In the genomic region with DNA sequence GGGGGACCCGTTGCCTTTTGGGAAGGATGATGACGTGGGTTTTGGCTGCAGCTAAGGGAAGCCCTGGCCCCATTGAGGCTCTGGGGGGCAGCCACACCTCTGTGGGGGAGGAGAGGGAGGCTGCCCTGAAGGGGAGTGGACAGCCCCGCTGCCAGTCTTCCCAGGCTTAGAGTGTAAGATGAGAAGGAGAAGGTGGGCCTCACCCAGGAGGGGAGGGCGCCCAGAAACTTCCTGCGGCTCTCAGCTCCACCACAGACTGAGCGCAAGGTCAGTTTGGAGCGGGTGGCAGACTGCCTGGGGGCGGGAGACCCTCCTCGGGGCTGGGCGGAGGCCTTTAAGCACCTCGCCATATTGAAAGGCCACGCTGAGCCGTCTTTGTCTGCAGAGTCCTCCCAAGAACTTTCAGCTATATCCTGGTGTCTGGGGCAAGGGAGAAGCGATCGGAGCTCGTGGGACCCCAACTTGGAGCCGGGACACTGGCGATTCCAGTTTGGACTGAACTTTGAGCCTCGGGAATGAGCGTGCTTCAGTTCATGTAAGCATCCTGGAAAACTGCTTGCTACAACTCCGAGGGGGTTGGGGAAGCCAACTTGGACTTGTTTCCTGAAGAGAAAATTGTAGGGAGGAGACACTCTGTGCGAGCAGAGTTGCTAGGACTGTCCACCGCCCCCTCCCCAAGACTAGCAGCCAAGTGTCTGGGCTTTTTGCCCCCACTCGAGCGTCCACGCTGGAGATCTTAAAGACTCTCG, we compare ENCODE assay signal across 8 mouse cellular contexts. TPM values are rescaled to one million over a fixed set of nuclear protein-coding genes. Genes with fewer than 3 reads are reported as not detected.
DNase-seq lines count a peak whose midpoint lies in the region; ATAC-seq and TF ChIP-seq lines count a peak whose summit lies in the region.

No protein-coding gene starts in this region.

- peak; percentile 86 for DNase-seq in adrenal gland, postnatal 25 days
- peak; percentile 82 for DNase-seq in gastrocnemius, adult 18-20 months (ENCODE audit: low spot score)
- DNase-seq in liver = peak; percentile 80
- peak; percentile 90 to 93 for DNase-seq in urinary bladder, postnatal 4 days (ENCODE audit: low spot score in 2 of 2)
- DNase-seq in spleen, postnatal 10 days (ENCODE audit: low spot score in 2 of 2) = no peak

- H3K4me1 ChIP-seq in ES-Bruce4 (ENCODE audit: control insufficient read depth, insufficient read depth, low read length) = peaks cover 3% of the 10 kb centered on the region
- peaks cover 51% of the 10 kb centered on the region for H3K4me1 ChIP-seq in hindbrain, embryonic 12.5 days
- peaks cover 46% of the 10 kb centered on the region for H3K4me1 ChIP-seq in midbrain, embryonic 15.5 days

- H3K4me3 ChIP-seq in ES-Bruce4 (ENCODE audit: low read depth, low read length) = peak overlapping the region; percentile 76
- peak overlapping the region; percentile 45 for H3K4me3 ChIP-seq in hindbrain, embryonic 12.5 days
- peak overlapping the region; percentile 29 for H3K4me3 ChIP-seq in midbrain, embryonic 15.5 days

- H3K9ac ChIP-seq in ES-Bruce4 (ENCODE audit: low read depth, poor library complexity, severe bottlenecking) = peak overlapping the region; percentile 56
- H3K9ac ChIP-seq in hindbrain, embryonic 12.5 days = peak overlapping the region; percentile 59
- peak overlapping the region; percentile 33; the same call in 1 of the 2 replicates for H3K9ac ChIP-seq in midbrain, embryonic 15.5 days

- peak; percentile 23 for TF ChIP-seq POLR2A in ES-Bruce4 (IDR thresholded peaks at IDR 0.05; ENCODE audit: insufficient read depth, low read length)

- ATAC-seq in hindbrain, embryonic 12.5 days (ENCODE audit: low FRiP score) = peak; percentile 69
- peak; percentile 60 for ATAC-seq in midbrain, embryonic 15.5 days (replicated peaks)

- no peaks in the 10 kb centered on the region for H3K27me3 ChIP-seq in ES-Bruce4 (ENCODE audit: control insufficient read depth, insufficient read depth, low read length, poor library complexity, severe bottlenecking)
- H3K27me3 ChIP-seq in hindbrain, embryonic 12.5 days = no peaks in the 10 kb centered on the region
- H3K27me3 ChIP-seq in midbrain, embryonic 15.5 days (replicated peaks) = no peaks in the 10 kb centered on the region

- H3K27ac ChIP-seq in ES-Bruce4 (ENCODE audit: insufficient read depth, low read length) = no peak overlapping the region
- peak overlapping the region; percentile 73 for H3K27ac ChIP-seq in hindbrain, embryonic 12.5 days
- H3K27ac ChIP-seq in midbrain, embryonic 15.5 days = peak overlapping the region; percentile 23; the same call in 1 of the 2 replicates

- H3K9me3 ChIP-seq in ES-Bruce4 (replicated peaks; ENCODE audit: control insufficient read depth, insufficient read depth, low read length, poor library complexity, severe bottlenecking) = no peaks in the 10 kb centered on the region
- H3K9me3 ChIP-seq in hindbrain, embryonic 12.5 days (replicated peaks) = no peaks in the 10 kb centered on the region
- no peaks in the 10 kb centered on the region for H3K9me3 ChIP-seq in midbrain, embryonic 15.5 days

- no peaks in the 10 kb centered on the region for H3K36me3 ChIP-seq in ES-Bruce4 (ENCODE audit: control insufficient read depth, insufficient read depth, low read length, poor library complexity, severe bottlenecking)
- 0 out of 2 replicates have a peak, but pooled peaks cover 3% of the 10 kb centered on the region for H3K36me3 ChIP-seq in hindbrain, embryonic 12.5 days
- no peaks in the 10 kb centered on the region for H3K36me3 ChIP-seq in midbrain, embryonic 15.5 days (replicated peaks)

- TF ChIP-seq CTCF in ES-Bruce4 (IDR thresholded peaks at IDR 0.05; ENCODE audit: low read depth, low read length) = no peak

- H3K4me2 ChIP-seq in hindbrain, embryonic 12.5 days (replicated peaks) = peak overlapping the region; percentile 49
- H3K4me2 ChIP-seq in midbrain, embryonic 15.5 days = peak overlapping the region; percentile 38

- peak; percentile 63; the same call in 1 of the 2 replicates for TF ChIP-seq EP300 in ES-Bruce4 (IDR thresholded peaks at IDR 0.05; ENCODE audit: insufficient read depth, low read depth, low read length)

- WGBS in hindbrain, embryonic 12.5 days = 4% methylated on average over 26 of the region's 27 CpGs
- WGBS in midbrain, embryonic 15.5 days = 7% methylated on average over 27 of the region's 27 CpGs

RNA-seq across cellular contexts. Expression of a gene that starts 1.3 kb away (rescaled TPM):
- 4.2 and 4.4 TPM in 2 replicates for polyA plus RNA-seq in ES-Bruce4 (2011; ENCODE audit: insufficient read depth, insufficient read length, low read depth, missing spikeins)
- 19.7 and 26.0 TPM in 2 replicates for total RNA-seq in adrenal gland, postnatal 25 days (2021)
- under 1 TPM; 0.94 to 0.97 TPM for total RNA-seq in gastrocnemius, adult 18-20 months (2021)
- polyA plus RNA-seq in hindbrain, embryonic 12.5 days (2016; fragmentation: Nextera tagmentation; extraction: Ambion mirVana) = 9.2 and 10.4 TPM in 2 replicates
- polyA plus RNA-seq in midbrain, embryonic 15.5 days (2015; fragmentation: Nextera tagmentation; extraction: Ambion mirVana) = 6.4 and 6.8 TPM in 2 replicates

RNA-seq across cellular contexts. Expression of a gene that starts 10.9 kb away (rescaled TPM):
- polyA plus RNA-seq in ES-Bruce4 (2011; ENCODE audit: insufficient read depth, insufficient read length, low read depth, missing spikeins) = 1.1 and 1.2 TPM in 2 replicates
- 1.1 and 2.1 TPM in 2 replicates for total RNA-seq in adrenal gland, postnatal 25 days (2021)
- not detected for total RNA-seq in gastrocnemius, adult 18-20 months (2021)
- polyA plus RNA-seq in hindbrain, embryonic 12.5 days (2016; fragmentation: Nextera tagmentation; extraction: Ambion mirVana) = 1.0 and 1.7 TPM in 2 replicates
- 6.8 and 7.1 TPM in 2 replicates for polyA plus RNA-seq in midbrain, embryonic 15.5 days (2015; fragmentation: Nextera tagmentation; extraction: Ambion mirVana)

RNA-seq across cellular contexts. Expression of a gene that starts 33.9 kb away (rescaled TPM):
- 106 and 107 TPM in 2 replicates for polyA plus RNA-seq in ES-Bruce4 (2011; ENCODE audit: insufficient read depth, insufficient read length, low read depth, missing spikeins)
- total RNA-seq in adrenal gland, postnatal 25 days (2021) = 93.6 and 103 TPM in 2 replicates
- 10 to 100 TPM; 62.4 to 63.0 TPM for total RNA-seq in gastrocnemius, adult 18-20 months (2021)
- polyA plus RNA-seq in hindbrain, embryonic 12.5 days (2016; fragmentation: Nextera tagmentation; extraction: Ambion mirVana) = 101 and 102 TPM in 2 replicates
- polyA plus RNA-seq in midbrain, embryonic 15.5 days (2015; fragmentation: Nextera tagmentation; extraction: Ambion mirVana) = 124 and 127 TPM in 2 replicates

RNA-seq across cellular contexts. Expression of a gene that starts 34.3 kb away (rescaled TPM):
- not detected in 2 replicates for polyA plus RNA-seq in ES-Bruce4 (2011; ENCODE audit: insufficient read depth, insufficient read length, low read depth, missing spikeins)
- 4.3 and 5.4 TPM in 2 replicates for total RNA-seq in adrenal gland, postnatal 25 days (2021)
- not detected for total RNA-seq in gastrocnemius, adult 18-20 months (2021)
- 24.0 and 27.3 TPM in 2 replicates for polyA plus RNA-seq in hindbrain, embryonic 12.5 days (2016; fragmentation: Nextera tagmentation; extraction: Ambion mirVana)
- polyA plus RNA-seq in midbrain, embryonic 15.5 days (2015; fragmentation: Nextera tagmentation; extraction: Ambion mirVana) = 74.5 and 76.1 TPM in 2 replicates

RNA-seq across cellular contexts. Expression of a gene that starts 49.3 kb away (rescaled TPM):
- polyA plus RNA-seq in ES-Bruce4 (2011; ENCODE audit: insufficient read depth, insufficient read length, low read depth, missing spikeins) = 1.5 and 1.6 TPM in 2 replicates
- 26.9 and 36.1 TPM in 2 replicates for total RNA-seq in adrenal gland, postnatal 25 days (2021)
- total RNA-seq in gastrocnemius, adult 18-20 months (2021) = under 1 TPM; 0.50 to 0.64 TPM
- polyA plus RNA-seq in hindbrain, embryonic 12.5 days (2016; fragmentation: Nextera tagmentation; extraction: Ambion mirVana) = 55.6 and 60.3 TPM in 2 replicates
- 198 and 205 TPM in 2 replicates for polyA plus RNA-seq in midbrain, embryonic 15.5 days (2015; fragmentation: Nextera tagmentation; extraction: Ambion mirVana)

Comparison
In these comparisons a context has a peak if more than half of its experiments do, and no peak if none do; other contexts are left out.
1. DNase-seq: peak in adrenal gland, postnatal 25 days (single experiment), gastrocnemius, adult 18-20 months (single experiment), liver (single experiment) and urinary bladder, postnatal 4 days (2 of 2); none in spleen, postnatal 10 days (0 of 2).
2. Peak in every context shown above with its lines, with median percentiles within 50 percentile points of each other: H3K4me3 ChIP-seq and H3K9ac ChIP-seq.